Mouse (Mus musculus) midbrain, postnatal 0 days (tissue): ENCODE results near the gene Alyref. TPM values are rescaled to one million over a fixed set of nuclear protein-coding genes. Genes with fewer than 3 reads are reported as not detected.
A peak's percentile ranks its signal among the peaks of the same experiment; 100 is the strongest.
"Not testable (repeated sequence)": the region's sequence is repeated elsewhere in the genome, so short reads cannot be mapped to it uniquely, and the experiment has no call there.

Experiments
- ATAC-seq: fragments of 200-750 bp; cut with Nextera tagmentation; 2 replicates; pipeline ENCODE4 v1.8.0; 2017; ENCODE audit warnings: moderate number of reproducible peaks, mild to moderate bottlenecking, moderate TSS enrichment, moderate library complexity; ENCODE audit not compliant: low FRiP score
- DNase-seq: peaks from one replicate; pipeline ENCODE4 v3.0.0-alpha.2; 2015; ENCODE audit warnings: low spot score
- H3K27ac ChIP-seq: fragments of 300-500 bp; sonication (generic); 2 replicates; pipeline ENCODE4 v1.5.1; 2014; ENCODE audit warnings: low read depth, mild to moderate bottlenecking, low read length, mixed read lengths
- H3K27me3 ChIP-seq: fragments of 300-500 bp; sonication (generic); 2 replicates; pipeline ENCODE4 v1.6.1; 2014; ENCODE audit warnings: low read length, control low read depth, mixed read lengths; ENCODE audit not compliant: insufficient read depth
- H3K36me3 ChIP-seq: fragments of 300-500 bp; sonication (generic); 2 replicates; pipeline ENCODE4 v1.6.1; 2014; ENCODE audit warnings: low read length, control low read depth, mixed read lengths; ENCODE audit not compliant: insufficient read depth
- H3K4me1 ChIP-seq: fragments of 300-500 bp; sonication (generic); 2 replicates; pipeline ENCODE4 v1.6.1; 2014; ENCODE audit warnings: mild to moderate bottlenecking, control low read depth, antibody characterized with exemption, low read length, mixed read lengths; ENCODE audit not compliant: insufficient read depth
- H3K4me2 ChIP-seq: fragments of 300-500 bp; sonication (generic); 2 replicates; pipeline ENCODE4 v1.6.1; 2014; ENCODE audit warnings: low read depth, mild to moderate bottlenecking, low read length, mixed read lengths; ENCODE audit not compliant: poor library complexity, severe bottlenecking
- H3K4me3 ChIP-seq: fragments of 300-500 bp; sonication (generic); 2 replicates; pipeline ENCODE4 v1.5.1; 2014; ENCODE audit warnings: low read depth, mild to moderate bottlenecking, low read length, moderate library complexity
- H3K9ac ChIP-seq: fragments of 300-500 bp; sonication (generic); replicated peaks from 2 replicates; pipeline ENCODE4 v1.6.1; 2014; ENCODE audit warnings: mild to moderate bottlenecking, low read length, moderate library complexity, mixed read lengths; ENCODE audit not compliant: poor library complexity, severe bottlenecking
- H3K9me3 ChIP-seq: fragments of 300-500 bp; sonication (generic); 2 replicates; pipeline ENCODE4 v1.6.1; 2016; ENCODE audit warnings: low read length, control low read depth
- CTCF ChIP-seq: IDR thresholded peaks from 2 replicates; pipeline ENCODE4 v1.5.1; 2016; ENCODE audit warnings: antibody characterized with exemption, mild to moderate bottlenecking
- whole genome bisulfite sequencing: fragments of 180-500 bp; shearing (Covaris S2); extraction: QIAGEN DNeasy Blood & Tissue Kit; methylation state at CpG from one replicate; pipeline ENCODE4 v1.1.7; 2014; 5-methylcytosine and 5-hydroxymethylcytosine counted together
- polyA plus RNA-seq: library from polyadenylated mRNA; unstranded; fragments of >200 nt; fragmentation: Nextera tagmentation; extraction: Ambion mirVana; gene quantifications from 2 replicates; pipeline ENCODE4 v1.2.1, GENCODE M21; 2015
- total RNA-seq: library from RNA; depleted of rRNA; stranded (reverse); fragments of >200 nt; gene quantifications from 2 replicates; pipeline ENCODE4 v1.2.3, GENCODE M21; 2014

The Alyref gene
- total and polyA plus RNA-seq, 2 experiments from 2014 or later: 86.9 to 145 TPM

DNA sequence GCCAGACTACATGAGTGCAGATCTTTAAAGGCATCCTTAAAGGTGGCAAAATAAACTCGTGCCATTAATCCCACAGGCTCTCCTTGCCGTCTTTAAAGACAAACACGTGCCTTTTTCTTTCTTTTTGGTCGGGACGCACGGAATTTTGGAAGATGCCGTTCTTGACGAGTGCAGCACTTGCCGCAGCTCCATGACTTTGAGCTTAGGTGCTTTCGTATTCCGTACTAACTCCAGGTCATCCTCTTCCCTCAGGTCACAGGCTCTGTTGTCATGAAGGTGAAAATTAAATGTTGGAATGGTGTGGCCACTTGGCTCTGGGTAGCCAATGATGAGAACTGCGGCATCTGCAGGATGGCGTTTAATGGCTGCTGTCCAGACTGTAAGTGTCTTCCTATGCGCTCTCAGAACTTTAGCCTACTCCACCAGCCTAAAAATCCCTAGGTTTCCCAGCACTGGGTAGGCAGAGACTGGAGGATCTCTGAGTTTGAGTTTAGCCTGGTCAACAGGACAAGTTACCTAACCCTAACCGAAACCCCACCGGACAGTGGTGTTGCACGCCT is 905 bp upstream of the Alyref start:
- Histone ChIP-seq H3K4me2 (peak overlapping the region; percentile 84), H3K9me3 (no peaks in the 10 kb centered on the region), H3K36me3 (peaks cover 32% of the 10 kb centered on the region), H3K9ac (peak overlapping the region; percentile 97), H3K4me1 (peaks cover 12% of the 10 kb centered on the region), H3K27ac (peak overlapping the region; percentile 67; the same call in 1 of the 2 replicates), H3K4me3 (peak overlapping the region; percentile 99), H3K27me3 (no peaks in the 10 kb centered on the region)
- 49% methylated on average over 17 of the region's 17 CpGs for WGBS
- DNase-seq: no peak
- no peak for TF ChIP-seq CTCF
- ATAC-seq: no peak

DNA sequence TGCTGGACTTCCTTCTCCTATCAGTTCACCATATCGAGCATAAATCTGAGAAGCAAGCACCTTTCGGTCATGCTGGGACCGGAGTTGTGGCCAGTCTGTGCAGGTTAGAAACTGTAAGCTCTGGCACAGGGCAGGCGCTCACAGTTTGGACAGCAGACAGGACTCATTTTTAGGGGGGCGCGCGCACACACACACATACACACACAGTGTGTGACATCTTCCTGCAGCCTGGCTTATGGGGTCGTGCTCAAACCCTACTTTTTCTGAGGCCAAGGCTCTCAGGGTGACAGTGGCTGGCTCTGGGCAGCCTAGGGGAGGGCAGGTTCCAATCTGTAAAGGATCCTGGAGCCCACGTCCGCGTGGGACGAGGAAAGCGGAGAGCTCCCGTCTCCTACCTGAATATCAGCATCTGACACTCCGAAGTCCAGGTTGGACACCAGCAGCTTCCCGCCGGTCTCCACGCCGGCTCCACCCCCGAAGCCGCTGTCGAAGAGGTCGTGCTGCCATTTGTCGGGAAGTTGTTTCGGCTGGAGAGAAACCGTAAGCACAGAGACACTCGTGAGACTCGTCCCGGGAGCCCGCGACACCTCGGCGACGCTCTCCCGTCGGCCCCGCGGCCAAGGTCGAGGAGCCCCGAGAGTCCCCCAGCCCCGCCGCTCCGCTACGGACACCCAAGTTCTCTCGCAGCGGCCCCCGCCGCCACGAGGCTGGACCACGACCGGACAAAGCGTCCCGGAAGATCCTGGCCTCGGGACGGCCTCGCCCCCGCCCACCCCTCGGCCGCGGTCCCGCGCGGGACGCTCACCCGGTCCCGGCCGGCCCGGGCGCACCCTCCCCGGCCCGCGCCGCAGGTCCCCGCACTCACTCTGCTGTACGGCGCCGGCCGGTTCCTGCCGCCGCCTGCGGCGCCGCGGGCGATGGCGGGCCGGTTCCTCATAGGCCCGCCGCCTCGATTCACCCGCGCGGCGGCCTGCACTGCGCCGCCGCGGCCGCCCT is 627 bp downstream of the Alyref start:
- H3K9me3 ChIP-seq: no peaks in the 10 kb centered on the region
- H3K4me3 ChIP-seq: peak overlapping the region; percentile 99
- peaks cover 33% of the 10 kb centered on the region for H3K36me3 ChIP-seq
- TF ChIP-seq CTCF: no peak
- ATAC-seq: no peak; the same call in 1 of the 2 replicates
- H3K4me2 ChIP-seq: peak overlapping the region; percentile 84
- H3K27ac ChIP-seq: peak overlapping the region; percentile 90
- no peaks in the 10 kb centered on the region for H3K27me3 ChIP-seq
- DNase-seq: no peak
- H3K4me1 ChIP-seq: peaks cover 12% of the 10 kb centered on the region
- 8% methylated on average over 66 of the region's 99 CpGs for WGBS
- H3K9ac ChIP-seq: peak overlapping the region; percentile 97

GRCm38 (mm10) chr11:120588531-120588930 is 9.6 kb downstream of the Alyref start:
- 94% methylated on average over 6 of the region's 6 CpGs for WGBS
- H3K4me2 ChIP-seq: no peak overlapping the region
- H3K27ac ChIP-seq: no peak overlapping the region
- peaks cover 51% of the 10 kb centered on the region for H3K36me3 ChIP-seq
- no peak overlapping the region for H3K9ac ChIP-seq
- ATAC-seq: no peak
- no peaks in the 10 kb centered on the region for H3K9me3 ChIP-seq
- H3K4me3 ChIP-seq: no peak overlapping the region
- no peak for TF ChIP-seq CTCF
- DNase-seq: no peak
- H3K27me3 ChIP-seq: no peaks in the 10 kb centered on the region
- H3K4me1 ChIP-seq: no peaks in the 10 kb centered on the region

DNA sequence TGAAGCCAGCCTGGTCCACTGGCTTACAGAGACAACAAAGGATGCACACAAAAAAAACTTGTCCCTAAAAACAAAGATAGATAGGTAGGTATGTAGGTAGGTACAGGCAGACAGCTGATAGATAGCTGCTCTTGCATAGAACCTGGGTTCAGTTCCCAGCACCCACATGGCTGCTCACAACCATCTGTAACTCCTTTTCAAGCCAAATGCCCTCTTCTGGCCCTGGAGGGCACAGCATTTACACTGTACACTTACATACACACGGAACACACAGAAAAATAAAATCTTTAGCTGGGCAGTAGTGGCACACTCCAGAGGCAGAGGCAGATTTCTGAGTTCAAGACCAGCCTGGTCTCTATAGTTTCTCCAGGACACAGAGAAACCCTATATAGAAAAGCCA is 14.2 kb downstream of the Alyref start:
- no peak for TF ChIP-seq CTCF
- no peak overlapping the region for H3K9ac ChIP-seq
- DNase-seq (no peak), ATAC-seq (no peak)
- no peak overlapping the region for H3K4me3 ChIP-seq
- H3K9me3 ChIP-seq: no peaks in the 10 kb centered on the region
- H3K36me3 ChIP-seq: peaks cover 34% of the 10 kb centered on the region
- peaks cover 5% of the 10 kb centered on the region for H3K4me1 ChIP-seq
- no peaks in the 10 kb centered on the region for H3K27me3 ChIP-seq
- 96% methylated on average over 1 of the region's 1 CpGs for WGBS
- no peak overlapping the region for H3K27ac ChIP-seq
- H3K4me2 ChIP-seq: no peak overlapping the region

DNA sequence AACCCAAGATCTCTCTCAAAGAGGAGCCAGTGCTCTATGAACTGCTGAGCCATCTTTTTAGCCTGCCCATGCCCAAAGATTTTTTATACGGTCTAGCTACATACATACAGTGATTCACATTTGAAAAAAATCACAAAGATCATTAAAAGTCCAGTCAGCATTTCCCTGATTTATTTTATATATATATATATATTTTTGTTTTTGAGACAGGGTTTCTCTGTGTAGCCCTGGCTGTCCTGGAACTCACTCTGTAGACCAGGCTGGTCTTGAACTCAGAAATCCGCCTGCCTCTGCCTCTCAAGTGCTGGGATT is 15.2 kb downstream of the Alyref start:
- not testable (repeated sequence) for ATAC-seq, H3K4me2 ChIP-seq, DNase-seq, H3K9me3 ChIP-seq, H3K4me1 ChIP-seq, H3K4me3 ChIP-seq, H3K27me3 ChIP-seq, H3K9ac ChIP-seq, H3K27ac ChIP-seq
- peaks cover 37% of the 10 kb centered on the region for H3K36me3 ChIP-seq
- WGBS: 88% methylated on average over 2 of the region's 2 CpGs
